Mouse (Mus musculus): ENCODE measurements around the gene Cdc73.
A peak's percentile ranks its signal among the peaks of the same experiment; 100 is the strongest.
"Not testable (repeated sequence)": the region's sequence is repeated elsewhere in the genome, so short reads cannot be mapped to it uniquely, and the experiment has no call there.

Gene Cdc73

DNA sequence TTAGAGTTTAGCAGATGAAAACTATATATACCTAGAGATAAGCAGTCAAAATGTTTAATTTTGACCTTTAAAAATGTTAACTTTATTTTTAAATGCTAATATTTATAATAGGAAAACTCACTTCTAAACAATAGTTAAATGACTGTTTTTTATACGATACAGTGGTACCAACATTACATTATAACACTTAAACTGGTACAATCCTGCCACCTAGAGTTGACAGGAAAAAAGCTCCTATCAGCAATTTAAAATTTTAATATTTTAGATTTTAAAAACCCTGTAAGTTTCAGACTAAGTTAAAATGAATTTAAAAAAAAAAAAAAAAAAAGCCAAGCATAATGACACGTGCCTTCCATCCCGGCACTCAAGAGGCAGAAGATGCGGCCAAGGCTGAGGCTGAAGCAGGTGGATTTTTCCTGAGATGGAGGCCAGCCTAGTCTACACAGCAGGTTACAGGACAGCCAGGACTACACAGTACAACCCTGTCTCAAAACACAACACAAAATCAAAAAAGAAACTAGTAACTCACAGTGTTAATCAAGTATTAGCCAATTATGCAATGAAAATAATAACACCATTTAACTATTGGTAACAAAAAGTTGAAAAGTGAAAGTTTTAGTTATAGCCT lies 26.8 kb downstream of the Cdc73 start:
- no peak for DNase-seq (ENCODE audit: low read depth, low spot score)

DNA sequence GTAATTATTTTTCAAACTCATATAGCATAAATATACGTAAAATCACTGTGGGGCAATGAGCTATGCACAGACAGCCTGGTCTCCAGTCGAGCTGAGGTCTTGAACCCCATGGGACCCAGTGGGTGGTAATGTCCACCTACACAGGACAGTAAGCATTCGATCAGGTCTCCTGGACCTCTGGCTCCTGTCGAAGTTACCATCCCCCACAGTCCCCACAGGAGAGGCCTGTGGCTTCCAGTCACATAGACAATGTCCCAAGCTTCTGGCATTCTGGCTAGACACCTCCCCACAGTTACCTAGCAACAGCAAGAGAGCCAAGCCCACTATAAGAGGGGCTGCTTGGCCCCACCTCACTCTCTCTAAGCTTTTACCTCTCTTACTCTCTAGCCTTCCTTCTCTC lies 37.9 kb downstream of the Cdc73 start:
- not testable (repeated sequence) for DNase-seq (ENCODE audit: low read depth, low spot score)

DNA sequence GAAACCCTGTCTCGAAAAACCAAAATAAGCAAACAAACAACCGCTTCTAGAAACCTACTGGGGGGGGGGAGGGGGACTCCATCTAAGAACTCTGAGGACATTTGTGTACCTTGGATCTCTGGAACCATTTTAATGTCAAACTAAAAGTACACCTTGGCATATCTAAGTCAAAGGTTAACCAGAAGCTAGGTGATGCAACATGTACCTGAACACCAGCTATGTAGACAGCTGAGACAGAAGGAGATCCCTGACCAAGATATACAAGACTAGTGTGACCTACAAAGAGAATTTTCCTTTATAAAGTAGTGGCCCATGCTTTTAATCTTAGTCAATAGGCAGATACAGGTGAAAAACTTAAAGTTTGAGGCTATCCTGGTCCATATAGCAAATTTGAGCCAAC lies 39.5 kb downstream of the Cdc73 start:
- DNase-seq (ENCODE audit: low read depth, low spot score), result no peak

DNA sequence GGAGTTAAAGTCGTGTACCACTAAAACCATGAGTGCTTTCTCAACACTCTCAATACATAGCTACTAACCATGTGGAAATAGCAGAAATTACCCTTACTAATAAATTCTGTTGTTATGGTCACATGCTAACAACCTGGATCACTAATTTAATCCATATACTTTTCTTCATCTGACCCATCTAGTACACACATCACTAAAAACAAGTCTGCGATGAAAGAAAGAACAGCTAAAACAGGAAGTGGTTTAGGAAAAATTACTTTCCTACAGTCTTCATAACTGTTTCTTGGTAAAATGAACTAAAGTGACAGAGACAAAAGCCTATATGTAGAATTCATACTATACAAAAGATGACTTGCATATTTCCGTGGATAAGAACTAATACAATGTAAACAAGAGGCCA lies 49.0 kb downstream of the Cdc73 start:
- no peak for DNase-seq (ENCODE audit: low read depth, low spot score)

DNA sequence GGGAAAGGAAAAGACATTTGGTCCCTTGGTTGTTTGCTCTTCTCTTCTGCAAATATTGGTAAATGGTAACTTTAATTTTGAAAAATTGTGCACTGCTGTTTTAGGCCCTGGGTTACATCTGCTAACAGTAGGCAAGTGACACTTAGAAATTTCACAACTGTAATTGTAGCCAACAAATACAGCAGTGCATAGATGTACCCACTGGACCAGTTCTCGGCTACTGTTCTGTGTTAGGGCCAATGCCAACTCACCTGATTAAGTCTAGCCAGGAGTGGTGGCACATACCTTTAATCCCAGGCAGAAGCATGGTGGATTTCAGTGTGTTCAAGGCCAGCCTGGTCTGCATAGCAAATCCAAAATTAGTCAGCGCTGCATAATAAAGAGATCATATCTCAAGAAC lies 52.4 kb downstream of the Cdc73 start:
- no peak for DNase-seq (ENCODE audit: low read depth, low spot score)

DNA sequence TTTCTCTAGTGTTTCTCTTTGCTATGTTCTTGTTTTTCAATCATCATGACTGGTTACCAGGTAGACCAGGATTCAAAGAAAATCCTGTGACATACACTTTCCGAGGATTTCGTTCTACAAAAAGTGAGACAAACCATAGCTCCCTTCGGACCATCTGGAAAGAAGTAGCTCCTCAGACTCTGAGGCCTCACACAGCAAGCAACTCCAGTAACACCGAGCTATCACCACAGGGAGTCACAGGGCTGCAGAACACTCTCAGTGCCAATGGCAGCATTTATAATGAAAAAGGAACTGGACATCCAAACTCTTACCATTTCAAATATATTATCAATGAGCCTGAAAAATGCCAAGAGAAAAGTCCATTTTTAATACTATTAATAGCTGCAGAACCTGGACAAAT lies 56.5 kb downstream of the Cdc73 start:
- DNase-seq (ENCODE audit: low read depth, low spot score), result no peak

DNA sequence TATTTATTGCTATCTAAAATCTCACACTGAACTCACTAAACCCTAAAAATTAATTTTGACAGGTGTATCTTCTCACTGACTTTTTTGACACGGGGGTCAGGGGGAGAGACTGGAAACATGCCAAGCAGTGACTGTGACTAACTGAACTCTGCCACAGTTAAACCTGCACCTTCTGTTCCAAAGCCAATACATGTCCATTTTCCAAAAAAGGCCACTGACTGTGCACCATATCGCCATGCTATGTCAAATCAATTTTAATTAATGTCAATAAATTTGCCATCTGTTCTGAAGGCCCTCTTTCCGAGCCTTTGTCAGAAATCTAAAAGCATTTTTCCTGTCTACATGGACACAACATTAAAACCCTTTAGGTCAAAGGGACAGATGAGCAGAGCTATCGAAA lies 57.3 kb downstream of the Cdc73 start:
- DNase-seq (ENCODE audit: low read depth, low spot score), result no peak

DNA sequence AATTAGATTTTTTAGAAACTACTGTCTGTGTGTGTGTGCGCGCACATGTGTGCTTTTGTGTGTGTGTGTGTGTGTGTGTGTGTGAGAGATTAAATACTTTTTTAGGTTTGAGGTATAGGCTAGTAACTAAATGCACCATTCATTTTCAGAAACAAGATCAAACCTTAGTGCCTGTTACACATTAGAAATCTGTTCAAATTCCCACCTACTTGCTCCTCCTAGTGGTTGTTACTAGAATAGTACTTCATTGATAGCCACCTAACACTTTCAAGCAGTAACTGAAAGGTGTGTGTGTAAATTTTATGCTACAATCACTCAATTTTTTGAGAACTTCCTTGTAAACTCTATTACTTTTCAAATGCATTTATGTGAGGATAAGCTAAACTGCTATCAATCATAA lies 58.5 kb downstream of the Cdc73 start:
- DNase-seq (ENCODE audit: low read depth, low spot score), result peak; percentile 24

DNA sequence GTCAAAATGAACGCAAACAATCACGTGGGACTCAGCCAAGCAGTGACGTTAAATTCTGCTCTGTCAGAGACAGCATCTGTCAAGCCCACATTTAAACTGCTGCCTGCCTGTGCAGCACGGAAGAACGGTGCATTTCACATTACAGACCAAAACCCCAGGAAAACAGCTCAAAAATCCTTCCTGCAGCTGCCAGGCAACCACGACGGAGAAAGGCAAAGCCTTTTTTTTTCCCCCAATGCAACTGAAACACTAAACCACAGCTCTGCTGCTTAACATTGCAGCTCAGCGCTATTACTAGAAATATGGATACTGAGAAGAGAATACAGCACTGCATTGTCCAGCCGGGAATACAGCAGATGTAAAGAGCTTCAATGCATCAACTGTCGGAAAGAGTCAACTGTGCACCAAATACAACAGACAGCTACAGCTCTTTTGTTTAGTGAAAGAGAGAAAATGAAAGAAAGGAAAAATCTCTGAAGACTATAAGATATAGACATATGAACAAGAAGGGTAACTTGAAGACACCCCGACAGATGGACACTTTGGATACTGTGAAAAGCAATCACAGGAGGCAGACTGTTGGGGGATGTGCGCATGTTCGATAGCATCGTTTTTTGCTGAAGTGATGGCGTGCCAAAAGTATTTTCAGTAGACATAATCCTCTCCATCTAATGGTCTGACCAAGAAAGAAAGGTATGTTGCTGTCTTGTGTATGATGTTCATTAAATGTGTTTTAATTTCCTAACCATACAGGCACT lies 61.9 kb downstream of the Cdc73 start, which contains the start of gene B3galt2:
B3galt2 (plus strand) TSS at position 15 of the 758 bp plus-strand sequence.
- no peak for DNase-seq (ENCODE audit: low read depth, low spot score)

DNA sequence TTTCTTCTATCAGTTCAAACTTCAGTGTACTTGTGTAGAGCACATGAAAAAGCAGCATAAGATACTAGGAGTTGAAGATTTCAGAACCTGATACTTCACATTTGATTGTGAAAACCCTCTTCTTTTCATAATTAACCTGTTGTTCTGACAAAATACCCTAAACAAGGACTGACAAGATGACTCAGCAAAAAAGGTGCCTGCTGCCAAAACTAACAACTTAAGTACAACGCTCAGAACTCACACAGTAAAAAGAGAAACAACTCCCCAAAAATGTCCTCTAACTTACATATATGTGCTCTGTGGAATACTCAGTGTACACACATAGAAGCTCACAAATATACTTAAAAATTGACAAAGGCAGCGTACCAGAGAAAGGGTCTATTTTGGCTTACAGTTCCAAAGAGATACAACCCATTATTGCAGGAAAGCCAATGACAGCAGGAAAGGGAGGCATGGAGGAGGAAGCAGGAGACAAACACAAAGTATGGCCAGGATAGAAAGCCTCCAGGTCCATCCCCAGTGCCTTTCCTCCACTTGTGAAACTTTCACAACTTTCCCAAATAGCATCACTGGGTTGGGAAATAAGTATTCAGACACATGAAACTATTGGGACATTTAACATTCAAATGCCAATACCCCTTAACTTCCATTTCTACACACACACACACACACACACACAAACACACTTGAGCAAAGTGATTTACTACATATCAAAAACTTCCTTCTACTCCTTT lies 69.7 kb downstream of the Cdc73 start:
- DNase-seq (ENCODE audit: low read depth, low spot score), result no peak

DNA sequence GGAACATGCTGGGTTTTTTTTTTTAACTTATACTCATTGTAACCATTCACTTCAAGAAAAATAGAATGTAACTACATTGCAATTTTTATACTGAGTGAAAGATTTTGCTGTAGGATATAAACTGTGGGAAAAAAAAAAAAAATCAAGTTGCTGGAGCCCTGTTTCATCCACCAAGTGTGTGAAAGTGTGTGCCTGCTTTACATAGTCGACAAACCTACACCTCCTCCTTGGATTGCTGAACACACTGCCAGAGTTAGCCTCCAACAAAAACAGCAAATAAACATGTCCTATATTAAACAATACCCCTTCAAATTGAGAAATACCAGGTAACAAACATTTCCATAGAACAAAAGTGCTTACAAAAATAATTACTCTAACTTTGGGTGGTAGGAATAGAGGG lies 70.3 kb downstream of the Cdc73 start:
- no peak for DNase-seq (ENCODE audit: low read depth, low spot score)

DNA sequence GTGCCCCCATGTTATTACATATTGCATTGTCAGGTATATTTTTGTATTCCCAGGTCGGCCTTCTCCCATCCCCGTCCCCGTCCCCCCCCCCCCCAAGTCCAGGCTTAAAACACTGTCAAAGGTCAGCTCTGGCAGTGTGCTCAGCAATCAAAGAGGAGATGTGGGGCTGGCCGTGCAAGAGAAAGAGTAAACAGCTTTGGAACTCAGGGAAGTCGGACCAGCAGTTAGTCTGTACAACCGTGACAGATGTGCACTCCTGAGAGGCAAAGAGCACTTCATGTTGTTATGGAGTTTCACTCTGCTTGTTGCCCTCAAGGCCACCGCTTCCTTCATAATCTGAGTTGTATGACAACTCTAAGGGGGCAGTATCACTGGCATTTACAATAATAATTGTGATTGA lies 71.4 kb downstream of the Cdc73 start:
- DNase-seq (ENCODE audit: low read depth, low spot score), result no peak

DNA sequence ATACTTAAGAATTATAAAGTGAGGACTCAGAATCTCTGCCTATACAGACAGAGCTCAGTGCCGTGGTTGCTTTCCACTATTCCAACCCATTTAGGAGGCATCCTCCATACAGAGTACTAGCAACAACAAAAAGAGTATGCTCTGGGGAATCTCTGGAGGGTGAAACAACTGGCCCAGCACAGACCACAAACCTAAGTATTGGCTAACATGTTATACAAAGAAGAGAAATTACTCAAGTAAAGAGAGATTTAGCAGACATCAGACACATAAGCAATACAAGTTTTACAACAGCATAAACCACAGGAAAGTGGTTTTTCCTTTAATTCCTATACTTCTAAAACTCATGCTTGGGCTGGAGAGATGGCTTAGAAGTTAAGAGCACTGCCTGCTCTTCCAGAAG lies 80.1 kb downstream of the Cdc73 start:
- DNase-seq (ENCODE audit: low read depth, low spot score), result no peak

DNA sequence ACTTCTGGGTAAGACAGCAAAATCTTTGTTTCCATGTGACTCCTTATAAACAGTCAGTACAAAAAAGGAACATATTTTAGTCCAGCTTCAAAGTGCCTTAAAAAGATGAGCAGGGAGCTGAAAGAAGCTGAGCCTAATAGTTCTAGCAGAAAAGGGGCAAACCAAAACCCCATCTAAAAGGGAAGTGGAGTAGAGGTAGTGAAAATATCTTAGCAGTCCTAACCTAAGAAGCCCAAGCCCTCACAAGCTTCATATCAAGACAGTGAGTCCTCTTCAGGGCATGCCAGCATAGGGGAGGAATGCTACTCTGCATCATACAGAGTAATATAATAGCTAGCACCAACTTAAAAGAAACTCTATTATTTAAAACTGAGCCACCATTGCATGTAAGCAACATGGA lies 80.8 kb downstream of the Cdc73 start:
- DNase-seq (ENCODE audit: low read depth, low spot score), result no peak

DNA sequence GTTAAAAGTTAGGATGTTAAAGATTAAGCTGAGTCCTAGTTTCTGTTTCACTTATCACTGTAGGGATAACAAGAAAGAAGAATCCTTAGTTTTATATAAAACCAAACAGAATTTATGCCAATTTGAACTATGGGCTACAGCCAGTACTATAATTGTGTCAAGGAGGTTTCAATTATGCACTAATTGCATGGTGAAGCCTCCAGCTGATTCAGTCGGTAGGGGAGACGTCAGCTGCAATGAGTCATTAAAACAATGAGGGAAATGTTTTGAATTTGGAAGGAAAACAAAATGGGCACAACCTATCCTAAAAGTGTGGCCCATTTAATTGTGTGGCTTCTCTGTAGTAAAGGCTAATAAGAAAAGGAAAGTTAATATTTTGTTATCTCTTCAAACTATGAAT lies 82.9 kb downstream of the Cdc73 start:
- DNase-seq (ENCODE audit: low read depth, low spot score), result no peak

DNA sequence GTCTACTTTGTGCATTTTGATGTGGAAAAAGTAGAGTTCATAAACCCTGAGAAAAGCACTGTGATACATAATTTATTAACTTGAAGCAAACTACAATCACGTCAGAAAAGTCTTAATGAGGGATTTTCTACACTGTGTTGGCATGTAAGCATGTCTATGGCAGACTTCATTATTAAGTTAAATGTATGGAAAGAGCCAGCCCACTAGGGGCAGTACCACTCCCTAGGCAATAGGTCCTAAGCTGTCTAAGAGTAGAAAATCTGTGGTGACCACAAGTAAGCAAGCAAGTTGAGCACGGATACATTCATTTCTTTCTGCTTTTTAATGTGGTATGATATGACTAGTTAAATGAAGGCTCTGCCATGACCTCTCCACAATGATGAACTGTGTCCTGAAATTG lies 89.8 kb downstream of the Cdc73 start:
- no peak for DNase-seq (ENCODE audit: low read depth, low spot score)

DNA sequence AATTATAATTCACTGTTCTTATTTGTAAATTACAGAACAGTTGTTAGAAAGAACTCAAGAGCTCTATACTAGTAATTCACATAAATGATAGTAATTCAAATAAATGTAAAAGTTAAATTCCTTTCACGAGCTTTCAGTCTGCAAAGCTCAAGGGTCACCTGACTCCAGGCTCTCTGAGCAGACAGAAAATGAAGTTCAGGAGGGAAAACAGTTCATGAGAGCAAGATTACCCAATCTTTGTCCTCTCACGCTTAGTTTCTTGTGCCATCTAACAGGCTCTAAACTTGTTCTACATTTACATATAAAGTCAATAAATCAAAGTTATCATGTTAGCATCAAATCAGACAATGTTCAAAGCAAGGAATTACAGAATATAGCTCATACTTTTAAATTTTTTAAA lies 93.8 kb downstream of the Cdc73 start:
- no peak for DNase-seq (ENCODE audit: low read depth, low spot score)

DNA sequence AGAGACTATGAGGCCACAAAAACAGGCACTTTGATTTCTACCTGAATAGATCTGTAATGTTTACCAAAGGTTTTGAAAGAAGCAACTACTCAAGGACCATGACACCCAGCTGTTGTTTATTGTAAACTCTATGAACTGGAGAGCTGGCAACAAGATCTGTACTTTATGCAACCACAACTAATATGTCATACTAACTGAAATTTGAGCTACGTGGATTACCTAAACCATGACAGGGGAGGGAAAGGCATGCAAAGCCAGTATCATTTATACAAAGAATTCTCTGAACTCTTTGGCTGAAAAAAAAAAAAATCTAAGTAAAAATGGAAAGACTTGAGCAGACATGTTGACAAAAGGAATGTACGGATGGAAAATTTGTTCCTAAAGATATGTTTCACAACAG lies 105.8 kb downstream of the Cdc73 start:
- no peak for DNase-seq (ENCODE audit: low read depth, low spot score)

DNA sequence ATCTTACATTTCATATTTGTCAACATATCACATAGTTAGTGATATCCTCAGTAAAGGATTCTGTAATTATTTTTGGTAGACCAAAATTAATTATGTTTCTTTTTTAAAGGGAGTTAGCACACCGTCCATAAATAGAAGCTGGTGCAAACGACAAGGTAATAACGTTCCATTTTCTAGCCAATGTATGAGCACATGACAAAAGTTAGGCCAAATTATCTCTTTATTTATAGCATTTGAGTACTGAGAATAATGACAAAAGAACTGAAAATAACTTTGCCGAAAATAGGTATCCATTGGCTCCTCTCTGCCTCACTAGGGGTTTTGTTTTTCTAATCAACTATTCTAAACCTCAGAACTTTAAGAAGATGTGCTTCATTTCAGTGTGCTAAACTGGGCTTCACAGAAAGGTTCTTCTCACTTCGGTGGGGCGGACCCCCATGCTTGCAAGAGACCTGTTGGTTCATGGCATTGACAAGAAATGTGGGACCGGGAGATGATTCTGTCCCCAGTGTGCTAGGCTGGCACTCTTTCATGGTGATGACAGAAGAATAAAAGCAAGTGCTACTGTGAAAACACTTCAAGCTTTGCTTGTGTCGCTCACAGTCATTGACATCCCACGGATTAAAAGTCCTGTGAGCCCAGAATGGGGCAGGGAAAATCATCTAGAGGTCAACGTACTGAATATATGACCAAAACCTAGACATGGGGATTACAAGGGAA lies 125.7 kb downstream of the Cdc73 start:
- DNase-seq (ENCODE audit: low read depth, low spot score), result no peak

DNA sequence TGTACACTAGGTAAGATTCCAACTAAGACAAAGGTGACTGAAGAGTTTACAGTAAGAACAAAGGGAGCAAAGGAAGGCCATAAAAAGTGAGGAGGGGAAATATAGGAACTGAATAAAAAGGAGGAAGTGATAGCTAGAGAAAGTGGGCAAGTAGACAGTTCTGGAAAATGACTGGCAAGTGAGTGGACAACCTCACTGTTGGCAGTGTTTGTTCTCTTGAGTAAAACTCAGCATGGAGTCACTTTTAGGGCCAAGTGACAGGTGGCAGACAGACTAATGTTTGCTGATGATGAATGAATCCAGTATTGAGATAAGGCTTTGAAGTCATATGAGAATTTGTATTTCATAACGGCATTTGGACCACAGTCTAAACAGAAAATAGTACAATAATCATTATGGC lies 144.5 kb downstream of the Cdc73 start:
- no peak for DNase-seq (ENCODE audit: low read depth, low spot score)

DNA sequence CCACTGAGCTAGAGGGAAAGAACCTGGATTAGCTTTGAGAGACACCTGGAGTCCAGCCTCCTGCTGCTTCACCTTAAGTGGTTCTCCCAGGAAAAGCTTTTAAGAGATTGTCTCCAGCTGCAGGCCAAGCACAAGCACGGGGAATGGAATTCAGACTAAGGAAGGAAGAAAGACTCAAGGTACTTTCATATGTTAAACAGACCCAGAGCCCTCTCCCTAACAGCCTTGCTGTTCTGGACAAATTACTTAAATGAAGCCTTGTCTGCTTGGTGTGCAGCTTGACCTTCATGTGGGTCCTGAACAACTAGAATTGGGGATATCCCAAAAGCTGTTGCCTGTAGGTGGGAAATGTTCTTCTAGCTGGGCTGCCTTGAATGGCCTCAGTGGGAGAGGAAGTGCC lies 147.2 kb downstream of the Cdc73 start:
- DNase-seq (ENCODE audit: low read depth, low spot score), result peak; percentile 56

DNA sequence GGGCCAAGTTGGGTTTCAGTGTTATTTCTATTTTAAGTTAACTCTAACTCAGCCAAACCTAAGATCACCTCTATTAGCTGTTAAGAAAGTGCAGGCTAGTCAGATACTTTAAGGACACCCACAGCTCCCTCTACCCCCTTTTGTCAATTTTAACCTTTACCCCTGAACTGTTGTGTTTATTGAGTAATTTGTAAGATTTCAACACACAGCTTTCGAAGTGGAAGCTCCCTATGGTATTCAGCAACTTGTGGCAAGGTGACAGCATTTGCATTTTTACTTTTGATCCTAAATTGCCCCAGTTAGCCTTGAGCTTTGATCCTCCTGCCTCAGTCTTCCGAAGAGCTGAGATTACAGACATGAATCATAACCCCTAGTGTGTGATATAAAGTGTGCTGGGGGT lies 148.1 kb downstream of the Cdc73 start:
- DNase-seq (ENCODE audit: low read depth, low spot score), result no peak

All from WW6 (cell line).